Mouse (Mus musculus) monocyte, adult 59 days (primary cell): ENCODE results near the gene Mettl24. TPM values are rescaled to one million over a fixed set of nuclear protein-coding genes. Genes with fewer than 3 reads are reported as not detected.

Experiments used
- total RNA-seq, 2 experiments: library from RNA; stranded (reverse); gene quantifications; one replicate each; pipeline ENCODE4 v1.2.4; 2023

Gene Mettl24
- total RNA-seq, result not detected

GRCm38 (mm10) chr10:40683092-40683867, at the start of gene Mettl24:
Gene Mettl24 (plus strand): TSS chr10:40683282.

Other genes starting within 250 kb of the Mettl24 start
- not detected for gene Slc22a16, start 112.9 kb upstream of the Mettl24 start, total RNA-seq
- not detected for gene Ddo, start 53.3 kb upstream of the Mettl24 start, total RNA-seq
- 10 to 100 TPM; 53.6 to 57.4 TPM for gene Cdc40, start 200.0 kb downstream of the Mettl24 start, total RNA-seq
- not detected for gene Wasf1, start 200.2 kb downstream of the Mettl24 start, total RNA-seq